Mouse (Mus musculus) gastrocnemius, postnatal 36 days (tissue): ENCODE measurements around the gene Def6. TPM values are rescaled to one million over a fixed set of nuclear protein-coding genes. Genes with fewer than 3 reads are reported as not detected.
A peak's percentile ranks its signal among the peaks of the same experiment; 100 is the strongest.

Experiments used
- DNase-seq, 2 experiments: peaks; one replicate each; pipeline ENCODE4 v3.0.0; 2022
- intact Hi-C: fragments of 180-260 bp; cut with DNase I; formaldehyde crosslinking; loops from one replicate; pipeline ENCODE4 v1.15.1; 2025
- long read RNA-seq, 2 experiments: library from polyadenylated mRNA; stranded (forward); transcript quantifications; one replicate each; pipeline ENCODE4 v2.0.0; 2021
- total RNA-seq, 2 experiments: library from RNA; stranded (reverse); gene quantifications; 2 replicates each; pipeline ENCODE4 v1.2.3; 2021

Def6 gene
- 1 to 10 TPM; 1.8 to 2.6 TPM for total RNA-seq
- long read RNA-seq, experiment 1, partial matches to known transcripts, result 2 of 4 reads
- long read RNA-seq, experiment 1, other reads (novel, unspliced or antisense), result 0 of 4 reads
- long read RNA-seq, experiment 2, partial matches to known transcripts, result 0 of 1 reads
- long read RNA-seq, experiment 2, other reads (novel, unspliced or antisense), result 0 of 1 reads

- intact Hi-C loops, result loop anchor here (5.0 kb wide), 1 partner anchor 160 kb away; the partner anchor contains the start of gene Tulp1
- peak; percentile 70 to 76 for DNase-seq
These were observed at the start of gene Def6 for GRCm38 (mm10) chr17:28207591-28208313. Gene Def6 (plus strand): TSS chr17:28207778.

- no peak for DNase-seq
- intact Hi-C loops, result loop anchor here (5.0 kb wide), 1 partner anchor 173 kb away; no protein-coding TSS in a partner anchor
These were observed 47.2 kb upstream of the Def6 start for GRCm38 (mm10) chr17:28160361-28160760.

- intact Hi-C loops, result loop anchor here (5.0 kb wide), 1 partner anchor 174 kb away; no protein-coding TSS in a partner anchor
- no peak for DNase-seq
These were observed 46.2 kb upstream of the Def6 start for GRCm38 (mm10) chr17:28161310-28161881.

GRCm38 (mm10) chr17:28163666-28164065 is 43.9 kb upstream of the Def6 start:
- intact Hi-C loops, result loop anchor here (2.0 to 5.0 kb wide), 2 partner anchors 79 to 176 kb away; no protein-coding TSS in a partner anchor
- peak; percentile 65 to 73 for DNase-seq

- intact Hi-C loops, result no loop called here
- DNase-seq, result no peak
These were observed 36.9 kb upstream of the Def6 start for GRCm38 (mm10) chr17:28170460-28171305.

GRCm38 (mm10) chr17:28172690-28173089 is 34.9 kb upstream of the Def6 start:
- intact Hi-C loops, result no loop called here
- no peak for DNase-seq

- intact Hi-C loops, result no loop called here
- DNase-seq, result peak; percentile 83 to 92
These were observed 30.6 kb upstream of the Def6 start, which contains the start of gene Zfp523 for GRCm38 (mm10) chr17:28176775-28177539. Gene Zfp523 (plus strand): TSS chr17:28177129.

GRCm38 (mm10) chr17:28177540-28178046 is 30.0 kb upstream of the Def6 start:
- intact Hi-C loops, result no loop called here
- no peak for DNase-seq

- DNase-seq, result no peak
- intact Hi-C loops, result no loop called here
These were observed 27.2 kb upstream of the Def6 start for GRCm38 (mm10) chr17:28180331-28180730.

- intact Hi-C loops, result no loop called here
- no peak for DNase-seq
These were observed 26.6 kb upstream of the Def6 start for GRCm38 (mm10) chr17:28180783-28181544.

- DNase-seq, result no peak
- intact Hi-C loops, result no loop called here
These were observed 22.5 kb upstream of the Def6 start for GRCm38 (mm10) chr17:28184971-28185638.

GRCm38 (mm10) chr17:28188313-28188712 is 19.3 kb upstream of the Def6 start:
- intact Hi-C loops, result no loop called here
- DNase-seq, result no peak

GRCm38 (mm10) chr17:28192754-28193153 is 14.8 kb upstream of the Def6 start:
- intact Hi-C loops, result no loop called here
- no peak for DNase-seq

GRCm38 (mm10) chr17:28193559-28193958 is 14.0 kb upstream of the Def6 start:
- intact Hi-C loops, result no loop called here
- no peak for DNase-seq

- DNase-seq, result no peak
- intact Hi-C loops, result no loop called here
These were observed 12.5 kb upstream of the Def6 start for GRCm38 (mm10) chr17:28195033-28195432.

GRCm38 (mm10) chr17:28197646-28198045 is 9.9 kb upstream of the Def6 start:
- DNase-seq, result no peak
- intact Hi-C loops, result no loop called here

- intact Hi-C loops, result no loop called here
- DNase-seq, result no peak
These were observed 5.6 kb upstream of the Def6 start for GRCm38 (mm10) chr17:28201982-28202381.

- intact Hi-C loops, result no loop called here
- peak in 1 of 2 experiments; percentile 38 for DNase-seq
These were observed 3.4 kb upstream of the Def6 start for GRCm38 (mm10) chr17:28204052-28204720.
